Mouse (Mus musculus): ENCODE measurements around the gene Gipr. TPM values are rescaled to one million over a fixed set of nuclear protein-coding genes. Genes with fewer than 3 reads are reported as not detected.

Gipr gene
- 2.6 and 3.9 TPM in 2 replicates for polyA plus RNA-seq (2012; rRNA removed)

- no peak for DNase-seq (ENCODE audit: low read depth)
These were observed at the start of gene Gipr for GRCm38 (mm10) chr7:19165656-19166423. Gene Gipr (minus strand): TSS chr7:19166127.

DNA sequence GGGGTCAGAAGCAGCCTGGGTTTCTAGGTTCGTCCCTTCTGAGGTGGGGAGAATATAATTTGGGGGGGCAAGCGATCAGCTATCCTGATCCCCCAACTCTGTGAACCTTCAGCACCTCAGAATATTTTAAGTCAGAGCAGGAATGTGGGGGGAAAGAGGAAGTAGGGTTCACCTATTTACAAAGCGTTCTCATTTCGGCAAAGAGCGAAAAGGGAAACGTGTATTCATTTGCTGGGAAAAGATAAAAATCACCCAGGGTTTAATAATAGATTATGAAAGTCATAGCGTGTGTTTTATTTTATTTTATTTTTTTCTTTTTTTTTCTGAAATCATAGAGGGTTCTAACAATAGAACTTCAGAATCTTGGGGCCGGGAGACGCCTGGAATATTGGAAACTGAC is 49.0 kb upstream of the Gipr start:
- DNase-seq (ENCODE audit: low read depth) = no peak

GRCm38 (mm10) chr7:19214369-19214768 is 48.4 kb upstream of the Gipr start:
- no peak for DNase-seq (ENCODE audit: low read depth)

DNA sequence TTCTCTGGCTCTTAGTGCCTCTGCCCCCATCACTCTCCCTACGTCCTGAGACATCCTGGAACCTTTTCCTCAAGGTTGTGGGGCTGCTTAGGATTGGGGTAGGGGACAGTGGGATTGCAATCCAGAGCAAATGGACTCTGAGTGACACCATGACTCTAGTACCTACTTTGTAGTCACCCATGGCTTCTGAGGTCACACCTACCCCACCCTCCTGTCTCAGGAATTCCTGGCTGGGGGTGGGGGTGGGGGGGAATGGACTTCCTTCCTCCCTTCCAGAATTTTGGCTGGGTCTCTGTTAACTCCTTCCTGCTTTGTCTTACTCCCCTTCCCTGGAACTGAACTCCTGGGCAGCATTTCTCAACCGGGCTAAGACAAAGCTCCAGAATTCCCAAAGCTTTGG is 47.5 kb upstream of the Gipr start:
- no peak for DNase-seq (ENCODE audit: low read depth)

DNA sequence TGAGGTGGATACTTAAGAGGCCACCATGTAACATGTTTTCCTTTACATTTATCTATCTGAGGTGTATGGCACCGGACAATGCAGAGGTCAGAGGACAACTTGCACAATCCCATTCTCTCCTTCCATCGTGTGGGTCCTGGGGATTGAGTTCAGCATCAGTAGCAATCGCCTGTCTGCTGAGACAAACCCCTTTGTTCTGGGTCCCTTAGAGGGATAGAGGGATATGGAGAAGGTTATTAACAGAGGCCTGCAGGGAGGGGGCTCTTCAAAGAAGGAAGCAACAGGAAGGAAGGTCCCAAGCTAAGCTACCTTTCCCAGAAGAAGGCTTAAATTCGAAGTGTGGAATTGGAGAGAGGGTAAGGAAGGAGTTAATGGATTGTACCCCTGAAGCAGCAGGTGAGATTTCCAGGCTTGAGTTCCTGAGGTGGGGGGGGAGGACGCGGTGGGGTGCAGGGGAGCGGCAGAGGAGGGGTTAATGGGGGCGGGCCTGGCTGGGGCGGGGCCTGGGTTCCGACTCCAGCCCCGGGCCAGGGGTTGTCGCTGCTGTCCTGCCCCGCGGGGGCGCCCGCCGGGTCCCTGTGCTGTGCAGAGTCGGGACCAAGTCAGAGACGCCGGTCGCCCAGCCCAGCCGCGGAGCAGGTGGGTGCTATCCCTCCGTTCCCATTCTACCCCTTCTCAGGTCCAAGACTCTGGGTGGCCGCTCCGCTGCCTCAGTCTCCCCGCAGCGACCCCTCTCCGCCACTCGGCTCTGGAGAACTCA is 46.2 kb upstream of the Gipr start, which contains the start of gene Gpr4:
Gpr4 (plus strand) TSS at position 543 of the 760 bp plus-strand sequence.
- DNase-seq (ENCODE audit: low read depth) = no peak

DNA sequence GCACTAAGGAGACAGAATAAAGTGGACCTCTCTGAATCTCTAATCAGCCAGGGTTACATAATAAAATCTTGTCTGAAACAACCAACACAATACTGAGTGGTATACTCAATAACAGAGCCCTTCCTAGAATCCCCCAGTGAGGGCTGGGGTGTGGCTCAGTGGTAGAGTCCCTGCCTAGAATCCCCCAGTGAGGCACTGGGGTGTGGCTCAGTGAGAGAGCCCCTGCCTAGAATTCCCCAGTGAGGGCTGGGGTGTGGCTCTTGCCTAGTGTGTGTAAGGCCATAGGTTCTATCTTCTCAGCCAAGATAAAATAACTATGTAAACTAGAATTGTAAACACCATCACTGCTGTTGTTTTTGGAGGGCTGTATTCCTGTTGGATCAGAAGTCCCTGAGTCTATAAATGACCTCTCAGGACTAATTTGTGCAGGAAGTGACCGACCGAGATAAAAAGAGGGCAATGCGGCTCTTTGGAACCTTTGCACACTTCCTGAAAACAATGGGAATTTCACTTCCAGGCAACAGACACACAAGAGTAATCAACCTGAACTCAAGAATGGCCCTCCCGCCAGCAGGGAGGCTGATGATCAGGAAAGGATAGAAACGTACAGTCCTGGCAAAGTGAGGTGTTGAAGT is 45.2 kb upstream of the Gipr start:
- no peak for DNase-seq (ENCODE audit: low read depth)

DNA sequence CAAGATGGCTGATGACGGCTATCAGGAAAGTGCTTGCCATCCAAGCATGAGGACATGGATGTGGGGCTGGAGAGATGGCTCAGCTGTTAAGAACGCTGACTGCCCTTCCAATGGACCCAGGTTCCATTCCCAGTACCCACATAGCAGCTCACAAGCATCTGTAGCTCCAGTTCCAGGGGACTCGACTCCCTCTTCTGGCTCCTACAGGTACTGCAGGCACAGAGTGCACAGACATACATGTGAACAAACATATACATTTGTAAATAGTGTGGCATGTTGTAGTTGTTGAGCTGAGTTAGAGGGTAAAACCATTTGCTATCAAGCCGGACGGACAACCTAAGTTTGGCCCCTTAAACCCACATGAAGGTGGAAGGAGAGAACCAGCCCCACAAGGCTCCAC is 44.1 kb upstream of the Gipr start:
- no peak for DNase-seq (ENCODE audit: low read depth)

DNA sequence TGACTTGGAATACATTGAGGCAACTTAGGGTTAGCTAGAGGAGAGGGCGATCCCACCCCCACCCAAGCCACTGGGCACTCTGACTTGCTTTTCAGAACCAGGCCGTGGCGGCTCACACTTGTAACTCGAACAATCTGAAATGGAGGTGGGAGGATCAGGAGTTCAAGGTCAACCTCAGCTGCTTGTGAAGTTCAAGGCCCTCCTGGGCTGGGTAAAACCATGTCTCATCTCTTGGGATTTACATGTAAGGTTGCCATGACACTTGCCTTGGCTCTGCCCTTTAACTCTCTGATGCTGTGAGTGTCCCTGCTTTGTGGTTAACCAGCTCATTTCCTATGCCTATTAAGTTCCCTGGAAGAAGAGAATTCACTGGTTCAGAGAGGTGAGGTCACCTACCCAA is 43.6 kb upstream of the Gipr start:
- DNase-seq (ENCODE audit: low read depth) = no peak

- DNase-seq (ENCODE audit: low read depth) = no peak
These were observed 43.1 kb upstream of the Gipr start for GRCm38 (mm10) chr7:19208944-19209472.

- no peak for DNase-seq (ENCODE audit: low read depth)
These were observed 42.4 kb upstream of the Gipr start for GRCm38 (mm10) chr7:19208201-19208910.

GRCm38 (mm10) chr7:19202065-19202850 is 36.3 kb upstream of the Gipr start:
- DNase-seq (ENCODE audit: low read depth) = no peak

- no peak for DNase-seq (ENCODE audit: low read depth)
These were observed 35.7 kb upstream of the Gipr start for GRCm38 (mm10) chr7:19201660-19202059.

GRCm38 (mm10) chr7:19197985-19198384 is 32.1 kb upstream of the Gipr start:
- no peak for DNase-seq (ENCODE audit: low read depth)

DNA sequence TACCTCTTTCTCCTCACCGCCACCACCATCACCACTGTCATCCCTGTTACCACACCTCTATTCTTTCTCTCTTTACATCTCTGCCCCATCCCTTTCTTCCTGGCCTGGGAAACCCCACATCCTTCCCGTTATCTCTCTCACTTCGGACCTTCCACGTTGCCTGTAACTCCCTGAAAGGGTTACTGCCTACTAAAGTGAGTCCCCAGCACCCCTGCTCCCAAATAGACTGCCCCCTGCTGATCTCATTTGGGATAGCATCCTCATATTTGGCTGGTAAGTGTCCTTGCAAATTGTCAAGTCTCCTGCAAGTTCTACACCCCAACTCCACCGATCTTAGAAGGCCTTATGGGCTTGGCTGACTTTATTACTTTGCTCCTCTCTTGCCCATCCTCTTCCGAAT is 30.7 kb upstream of the Gipr start:
- no peak for DNase-seq (ENCODE audit: low read depth)

GRCm38 (mm10) chr7:19194676-19195075 is 28.7 kb upstream of the Gipr start:
- no peak for DNase-seq (ENCODE audit: low read depth)

DNA sequence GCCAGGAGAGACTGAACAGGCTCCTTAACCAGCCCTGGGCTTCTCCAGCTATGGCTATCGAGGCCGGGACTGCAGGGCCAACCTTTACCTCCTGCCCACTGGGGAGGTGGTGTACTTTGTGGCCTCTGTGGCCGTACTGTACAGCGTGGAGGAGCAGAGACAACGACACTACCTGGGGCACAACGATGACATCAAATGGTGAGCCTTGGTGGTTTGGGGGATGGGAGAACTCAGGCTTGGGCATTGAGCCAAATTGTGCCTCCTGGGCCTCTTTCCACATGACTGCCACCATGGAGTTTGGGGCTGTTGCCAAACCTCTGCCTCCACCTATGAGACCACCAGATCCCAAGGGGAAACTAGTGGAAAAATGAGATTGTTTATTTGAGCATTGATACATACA is 18.8 kb upstream of the Gipr start:
- no peak for DNase-seq (ENCODE audit: low read depth)

- DNase-seq (ENCODE audit: low read depth) = no peak
These were observed 18.3 kb upstream of the Gipr start for GRCm38 (mm10) chr7:19184250-19184649.

- DNase-seq (ENCODE audit: low read depth) = no peak
These were observed 15.0 kb upstream of the Gipr start for GRCm38 (mm10) chr7:19180862-19181429.

DNA sequence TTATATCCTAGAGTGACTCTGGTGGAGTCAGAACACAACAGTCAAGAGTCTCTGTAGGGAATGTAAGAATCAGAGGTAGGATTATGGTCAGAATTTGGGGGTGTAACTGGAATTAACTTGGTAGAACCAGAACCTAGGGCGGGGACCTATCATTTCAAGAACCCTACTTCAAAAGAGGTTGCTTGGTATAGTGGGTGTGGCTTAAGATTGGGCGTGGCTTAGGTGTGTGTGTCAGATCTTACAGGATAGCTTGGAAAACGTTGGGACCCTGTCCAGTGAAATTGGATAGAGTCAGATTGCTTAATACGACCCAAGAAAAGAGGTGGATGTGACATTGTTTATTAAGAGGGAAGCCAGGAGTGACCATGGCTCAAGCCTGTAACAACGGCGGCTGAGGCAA is 14.0 kb upstream of the Gipr start:
- no peak for DNase-seq (ENCODE audit: low read depth)

- DNase-seq (ENCODE audit: low read depth) = no peak
These were observed 13.2 kb upstream of the Gipr start for GRCm38 (mm10) chr7:19179173-19179572.
